Mouse (Mus musculus) liver, embryonic 14.5 days (tissue): ENCODE data around the gene Ubtd1.

Experiments used
- CTCF ChIP-seq: IDR thresholded peaks from 2 replicates; pipeline ENCODE4 v1.5.1; 2016; ENCODE audit warnings: antibody characterized with exemption, low read depth, control low read depth
- EP300 ChIP-seq: IDR thresholded peaks from 2 replicates; pipeline ENCODE4 v1.6.1; 2016; ENCODE audit warnings: antibody characterized with exemption, low read depth

DNA sequence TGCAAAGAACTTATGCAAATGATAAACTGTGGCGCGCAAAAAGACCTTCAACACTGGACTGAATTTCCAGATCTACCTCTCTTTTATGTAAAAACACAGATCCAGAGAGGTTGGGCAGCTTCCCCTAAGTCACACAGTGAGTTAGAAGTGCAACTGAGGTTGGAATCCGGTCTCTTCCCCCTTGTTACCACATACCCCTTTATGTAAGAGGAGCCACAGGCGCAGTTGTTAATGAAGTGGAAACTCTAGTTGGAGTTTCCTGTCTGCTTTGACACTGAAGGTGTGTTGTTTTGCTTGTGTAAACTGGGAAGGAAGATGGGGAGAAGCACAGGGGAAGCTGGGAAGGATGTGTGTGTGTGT lies 1.2 kb downstream of the Ubtd1 start:
- TF ChIP-seq CTCF (no peak), EP300 (no peak)
